Mouse (Mus musculus) small intestine, adult 2 months (tissue): Measurements from ENCODE around the gene Cdh10.

Experiments
- CTCF ChIP-seq: fragments of 200-500 bp; IDR thresholded peaks from 2 replicates; pipeline ENCODE4 v1.5.1; 2012; ENCODE audit warnings: low read depth, mild to moderate bottlenecking, control low read depth, inconsistent platforms, low read length, moderate library complexity, mixed read lengths; ENCODE audit not compliant: insufficient replicate concordance, insufficient read length; ENCODE audit errors: extremely low read depth
- POLR2A ChIP-seq: fragments of 200-500 bp; IDR thresholded peaks from 2 replicates; pipeline ENCODE4 v1.6.1; 2012; ENCODE audit warnings: low read depth, mild to moderate bottlenecking, control low read depth, inconsistent platforms, low read length, moderate library complexity

- no peak for TF ChIP-seq CTCF
- TF ChIP-seq POLR2A: no peak
These were observed 133.5 kb downstream of the Cdh10 start for GRCm38 (mm10) chr15:18952266-18952665.
